Mouse (Mus musculus): ENCODE data around the gene Sim2. TPM values are rescaled to one million over a fixed set of nuclear protein-coding genes. Genes with fewer than 3 reads are reported as not detected.

Gene Sim2
- polyA plus RNA-seq, 1 experiment from 2014 or later: 0.04 TPM

- Histone ChIP-seq H3K4me2 (no peak overlapping the region; the same call in 1 of the 2 replicates), H3K4me1 (ENCODE audit: insufficient read depth) (peaks cover 7% of the 10 kb centered on the region; the same call in 1 of the 2 replicates), H3K9me3 (ENCODE audit: low read depth, low read length) (no peaks in the 10 kb centered on the region), H3K4me3 (ENCODE audit: low read depth, low read length) (peak overlapping the region; percentile 42), H3K9ac (no peak overlapping the region), H3K27ac (ENCODE audit: low read depth) (no peak overlapping the region), H3K36me3 (ENCODE audit: insufficient read depth) (no peaks in the 10 kb centered on the region), H3K27me3 (ENCODE audit: insufficient read depth, low read length) (peaks cover 99% of the 10 kb centered on the region)
- ATAC-seq (ENCODE audit: insufficient read depth): no peak
- DNase-seq: no peak
- WGBS: under 1% methylated on average over 41 of the region's 41 CpGs
- no peak for TF ChIP-seq CTCF (IDR thresholded peaks at IDR 0.05; ENCODE audit: low read depth)
These were observed 744 bp upstream of the Sim2 start for GRCm38 (mm10) chr16:94083848-94084525.

DNA sequence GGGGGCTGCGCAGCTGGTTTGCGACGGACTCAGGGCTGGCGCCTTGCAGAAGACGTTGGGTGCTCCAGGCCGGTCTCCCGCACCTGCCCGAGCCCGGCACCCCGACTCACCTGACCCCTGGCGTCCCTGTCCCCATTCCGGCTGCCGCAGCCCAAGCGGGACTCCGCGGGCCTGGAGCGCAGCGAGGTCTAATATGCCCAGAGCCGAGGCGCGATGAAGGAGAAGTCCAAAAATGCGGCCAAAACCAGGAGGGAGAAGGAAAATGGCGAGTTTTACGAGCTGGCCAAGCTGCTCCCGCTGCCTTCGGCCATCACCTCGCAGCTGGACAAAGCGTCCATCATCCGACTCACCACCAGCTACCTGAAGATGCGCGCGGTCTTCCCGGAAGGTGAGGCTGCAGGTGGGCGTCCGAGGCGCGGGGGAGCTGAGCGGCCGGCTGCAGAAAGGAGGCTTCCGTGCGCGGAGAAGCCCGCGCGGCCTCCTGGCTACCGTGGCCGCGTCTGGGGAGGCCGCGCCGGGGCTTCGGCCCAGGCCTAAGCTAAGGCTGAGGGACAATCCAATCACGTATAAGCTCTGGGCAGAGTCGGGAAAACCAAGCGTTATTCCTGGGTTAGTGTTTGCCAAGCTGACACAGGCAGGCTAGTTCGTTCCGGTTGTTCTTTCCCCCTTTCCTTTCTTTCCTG is 1.0 kb downstream of the Sim2 start:
- H3K36me3 ChIP-seq (ENCODE audit: insufficient read depth): no peaks in the 10 kb centered on the region
- peaks cover 7% of the 10 kb centered on the region; the same call in 1 of the 2 replicates for H3K4me1 ChIP-seq (ENCODE audit: insufficient read depth)
- no peak for ATAC-seq (ENCODE audit: insufficient read depth)
- no peaks in the 10 kb centered on the region for H3K9me3 ChIP-seq (ENCODE audit: low read depth, low read length)
- H3K27ac ChIP-seq (ENCODE audit: low read depth): no peak overlapping the region
- H3K4me3 ChIP-seq (ENCODE audit: low read depth, low read length): peak overlapping the region; percentile 42
- under 1% methylated on average over 57 of the region's 57 CpGs for WGBS
- H3K4me2 ChIP-seq: peak overlapping the region; percentile 72
- DNase-seq: no peak
- TF ChIP-seq CTCF (IDR thresholded peaks at IDR 0.05; ENCODE audit: low read depth): no peak
- no peak overlapping the region for H3K9ac ChIP-seq
- peaks cover 99% of the 10 kb centered on the region for H3K27me3 ChIP-seq (ENCODE audit: insufficient read depth, low read length)

GRCm38 (mm10) chr16:94086701-94087569 is 2.2 kb downstream of the Sim2 start:
- TF ChIP-seq CTCF (IDR thresholded peaks at IDR 0.05; ENCODE audit: low read depth): no peak
- Histone ChIP-seq H3K27me3 (ENCODE audit: insufficient read depth, low read length) (peaks cover 99% of the 10 kb centered on the region), H3K9me3 (ENCODE audit: low read depth, low read length) (no peaks in the 10 kb centered on the region), H3K27ac (ENCODE audit: low read depth) (no peak overlapping the region), H3K4me1 (ENCODE audit: insufficient read depth) (peaks cover 7% of the 10 kb centered on the region; the same call in 1 of the 2 replicates), H3K4me3 (ENCODE audit: low read depth, low read length) (peak overlapping the region; percentile 1; the same call in 1 of the 2 replicates), H3K4me2 (peak overlapping the region; percentile 15), H3K9ac (no peak overlapping the region), H3K36me3 (ENCODE audit: insufficient read depth) (no peaks in the 10 kb centered on the region)
- DNase-seq (no peak), ATAC-seq (ENCODE audit: insufficient read depth) (no peak)
- 3% methylated on average over 50 of the region's 50 CpGs for WGBS

DNA sequence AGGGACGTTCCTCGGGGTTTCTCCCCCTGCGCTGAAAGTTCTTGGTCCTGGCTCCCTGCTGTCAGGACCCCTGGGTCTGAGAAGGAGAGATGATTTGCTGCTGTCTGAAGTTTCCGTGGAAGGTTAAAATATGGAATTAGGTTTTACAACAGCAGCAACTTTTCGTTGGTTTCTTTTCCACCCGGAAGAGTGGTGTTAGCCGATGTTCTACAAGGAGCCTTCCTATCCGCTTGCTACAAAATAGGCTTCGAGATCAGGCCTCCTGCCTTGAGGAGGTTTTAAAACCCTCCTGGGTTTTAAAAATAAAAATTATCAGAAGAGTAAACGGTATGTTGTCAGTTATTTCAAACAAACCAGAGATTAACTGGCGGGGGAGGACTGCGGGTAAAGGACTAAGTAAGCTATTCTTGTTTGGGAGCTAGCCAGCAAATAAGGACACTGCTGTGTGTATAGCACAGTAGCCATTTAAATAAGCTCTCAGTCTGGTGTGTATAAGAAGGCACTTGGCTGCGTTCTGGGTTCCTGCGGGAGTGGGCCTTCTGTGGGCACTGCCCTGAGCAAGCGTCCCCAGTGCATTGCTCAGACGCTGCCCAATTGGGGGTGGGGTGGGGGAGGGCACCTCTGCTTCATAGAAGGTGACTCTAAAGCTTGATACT is 3.0 kb downstream of the Sim2 start:
- no peak for ATAC-seq (ENCODE audit: insufficient read depth)
- Histone ChIP-seq H3K4me2 (peak overlapping the region; percentile 15; the same call in 1 of the 2 replicates), H3K9ac (no peak overlapping the region), H3K27ac (ENCODE audit: low read depth) (no peak overlapping the region), H3K4me1 (ENCODE audit: insufficient read depth) (peaks cover 7% of the 10 kb centered on the region; the same call in 1 of the 2 replicates), H3K36me3 (ENCODE audit: insufficient read depth) (no peaks in the 10 kb centered on the region), H3K9me3 (ENCODE audit: low read depth, low read length) (no peaks in the 10 kb centered on the region), H3K4me3 (ENCODE audit: low read depth, low read length) (peak overlapping the region; percentile 1; the same call in 1 of the 2 replicates), H3K27me3 (ENCODE audit: insufficient read depth, low read length) (peaks cover 99% of the 10 kb centered on the region)
- DNase-seq: peak; percentile 32
- no peak for TF ChIP-seq CTCF (IDR thresholded peaks at IDR 0.05; ENCODE audit: low read depth)
- 9% methylated on average over 16 of the region's 16 CpGs for WGBS

DNA sequence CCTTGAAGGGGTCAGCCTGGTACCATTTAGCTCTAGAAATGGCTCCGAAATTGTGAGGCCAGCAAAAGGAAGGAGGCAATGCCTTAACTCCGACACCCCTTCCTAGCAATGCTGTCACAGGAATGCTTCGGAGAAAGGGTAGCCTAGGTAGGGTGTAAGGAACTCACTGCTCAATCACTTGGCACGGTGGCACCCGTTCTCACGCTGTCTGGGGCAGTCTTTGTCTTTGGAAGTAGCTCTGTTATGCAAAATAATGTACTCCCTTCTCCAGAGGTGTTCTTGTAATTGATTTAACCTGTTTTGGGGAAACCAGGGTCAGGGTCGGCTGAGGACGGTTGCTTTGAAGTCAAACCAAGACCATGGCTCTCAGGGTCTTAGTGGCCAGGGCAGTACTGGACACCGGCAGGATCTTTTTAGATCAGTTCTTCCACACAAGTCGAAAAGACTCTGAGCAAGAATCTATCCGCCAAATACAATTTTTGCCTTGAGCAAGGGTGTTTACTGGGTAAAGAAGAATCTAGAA is 3.6 kb downstream of the Sim2 start:
- 6% methylated on average over 11 of the region's 11 CpGs for WGBS

More for the DNA sequence above, 3.6 kb downstream of the Sim2 start:
- Histone ChIP-seq H3K4me3 (ENCODE audit: low read depth, low read length) (no peak overlapping the region), H3K36me3 (ENCODE audit: insufficient read depth) (no peaks in the 10 kb centered on the region), H3K27me3 (ENCODE audit: insufficient read depth, low read length) (peaks cover 99% of the 10 kb centered on the region), H3K27ac (ENCODE audit: low read depth) (no peak overlapping the region), H3K4me1 (ENCODE audit: insufficient read depth) (peaks cover 7% of the 10 kb centered on the region; the same call in 1 of the 2 replicates), H3K9me3 (ENCODE audit: low read depth, low read length) (no peaks in the 10 kb centered on the region), H3K9ac (no peak overlapping the region), H3K4me2 (no peak overlapping the region)
- TF ChIP-seq CTCF (IDR thresholded peaks at IDR 0.05; ENCODE audit: low read depth): no peak
- DNase-seq (no peak), ATAC-seq (ENCODE audit: insufficient read depth) (no peak)
